Mouse (Mus musculus) ES-E14 (cell line): Measurements from ENCODE around the gene Wdfy2.

Experiments used
- CHD2 ChIP-seq: IDR thresholded peaks from 2 replicates; pipeline ENCODE4 v1.6.1; 2014; ENCODE audit warnings: mild to moderate bottlenecking, low read depth, low read length, inconsistent platforms
- HCFC1 ChIP-seq: IDR thresholded peaks from 2 replicates; pipeline ENCODE4 v1.6.1; 2012; ENCODE audit warnings: low read length, inconsistent platforms, borderline replicate concordance; ENCODE audit not compliant: insufficient read depth
- MAFK ChIP-seq: IDR thresholded peaks from 2 replicates; pipeline ENCODE4 v1.6.1; 2014; ENCODE audit warnings: mild to moderate bottlenecking, low read depth, low read length, inconsistent platforms; ENCODE audit not compliant: insufficient read depth
- ZC3H11A ChIP-seq: IDR thresholded peaks from 2 replicates; pipeline ENCODE4 v1.6.1; 2012; ENCODE audit warnings: low read depth, mild to moderate bottlenecking, inconsistent platforms, low read length, borderline replicate concordance
- ZNF384 ChIP-seq: IDR thresholded peaks from 2 replicates; pipeline ENCODE4 v1.6.1; 2012; ENCODE audit warnings: low read depth, low read length, inconsistent platforms

GRCm38 (mm10) chr14:62798608-62799101 lies 38.8 kb upstream of the Wdfy2 start:
- TF ChIP-seq CHD2 (no peak), ZNF384 (no peak), MAFK (no peak), ZC3H11A (no peak), HCFC1 (no peak)
